Mouse (Mus musculus): Measurements from ENCODE around the gene Syt3. TPM values are rescaled to one million over a fixed set of nuclear protein-coding genes. Genes with fewer than 3 reads are reported as not detected.

Gene Syt3
- total and polyA plus RNA-seq, 2 experiments from 2014 or later = 79.2 to 130 TPM

DNA sequence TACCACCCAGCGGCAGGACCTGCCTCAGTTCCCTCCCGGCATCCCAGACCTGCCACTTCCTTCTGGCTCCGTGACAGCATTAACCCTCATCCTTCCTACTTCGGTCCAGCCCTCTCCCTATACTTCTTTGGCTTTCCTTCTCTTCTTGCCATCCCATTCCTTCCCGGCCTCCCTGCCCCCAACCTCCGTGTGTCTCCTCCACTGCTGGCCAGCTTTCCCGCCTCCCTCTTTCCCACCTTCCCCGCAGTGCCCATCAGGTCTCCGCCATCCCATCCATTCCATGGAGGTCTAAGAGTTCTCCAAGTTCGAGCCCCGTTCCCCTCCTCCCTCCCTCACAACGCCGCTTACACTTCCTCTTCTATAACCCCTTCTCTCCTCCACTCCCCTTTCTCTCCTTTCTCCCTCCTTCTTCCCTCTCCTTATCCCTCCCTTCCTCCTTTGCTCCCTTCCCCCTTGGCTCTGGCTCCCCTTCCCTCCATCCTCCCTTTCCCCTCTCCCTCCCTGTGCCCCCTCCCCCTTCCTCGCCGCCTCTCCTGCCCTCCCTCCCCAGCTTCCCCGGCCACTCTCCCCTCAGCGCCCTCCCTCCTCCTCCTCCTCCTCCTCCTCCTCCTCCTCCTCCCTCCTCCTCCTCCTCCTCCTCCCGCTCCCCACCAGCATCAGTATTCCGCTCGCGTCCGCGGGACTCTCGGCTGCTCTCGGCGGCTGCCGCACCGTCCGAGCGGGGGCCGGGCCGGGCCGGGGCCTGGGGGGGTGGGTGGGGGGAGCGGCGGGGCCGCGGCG is 44.5 kb downstream of the Syt3 start:
- Histone ChIP-seq H3K27me3 (ENCODE audit: insufficient read depth, low read length) (no peaks in the 10 kb centered on the region), H3K9me3 (ENCODE audit: low read length) (no peaks in the 10 kb centered on the region), H3K27ac (peak overlapping the region; percentile 99), H3K4me1 (ENCODE audit: insufficient read depth, low read length) (peaks cover 38% of the 10 kb centered on the region), H3K4me3 (ENCODE audit: low read length) (peak overlapping the region; percentile 80), H3K9ac (replicated peaks; ENCODE audit: low read length) (peak overlapping the region; percentile 97), H3K36me3 (ENCODE audit: insufficient read depth, low read length) (no peaks in the 10 kb centered on the region), H3K4me2 (ENCODE audit: low read depth, low read length) (peak overlapping the region; percentile 83)
- WGBS = 2% methylated on average over 17 of the region's 38 CpGs
- peak; percentile 44 for ATAC-seq
- DNase-seq (ENCODE audit: low spot score) = peak; percentile 82
- TF ChIP-seq CTCF (IDR thresholded peaks at IDR 0.05; ENCODE audit: low read depth) = peak; percentile 31; the same call in 1 of the 2 replicates

DNA sequence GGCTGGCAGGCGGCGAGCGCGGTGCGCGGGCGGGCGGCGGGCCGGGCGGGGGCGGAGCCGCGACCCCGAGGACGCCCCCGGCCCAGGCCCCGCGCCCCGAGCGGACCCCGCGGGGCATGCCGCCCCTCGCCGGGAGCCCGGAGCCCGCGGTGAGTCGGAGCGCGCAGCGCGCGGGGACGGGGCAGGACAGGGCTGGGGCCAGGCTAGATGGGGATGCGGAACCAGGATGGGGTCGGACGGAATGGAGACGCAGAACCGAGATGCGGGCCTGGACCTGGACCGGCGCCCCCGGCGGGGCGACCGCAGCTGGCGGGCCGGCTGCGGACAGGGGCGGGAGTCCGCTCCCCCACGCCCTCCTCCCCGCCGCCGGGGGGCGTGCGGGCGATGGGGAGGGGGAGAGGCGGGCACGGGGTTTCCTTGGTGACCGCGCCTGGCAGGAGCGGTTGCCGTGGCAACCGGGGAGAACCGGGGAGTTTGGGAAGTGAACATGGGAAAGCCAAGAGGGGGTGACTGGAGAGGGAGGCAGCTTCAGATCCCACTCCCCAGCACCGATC is 45.1 kb downstream of the Syt3 start, which contains the start of gene Lrrc4b:
Lrrc4b (plus strand) TSS at position 51 of the 554 bp plus-strand sequence.
- Histone ChIP-seq H3K27ac (peak within 1 kb of the TSS; percentile 99), H3K4me2 (ENCODE audit: low read depth, low read length) (peak within 1 kb of the TSS; percentile 83), H3K27me3 (ENCODE audit: insufficient read depth, low read length) (no peaks in the 10 kb centered on the region), H3K9me3 (ENCODE audit: low read length) (no peaks in the 10 kb centered on the region), H3K4me3 (ENCODE audit: low read length) (peak within 1 kb of the TSS; percentile 80), H3K4me1 (ENCODE audit: insufficient read depth, low read length) (peaks cover 38% of the 10 kb centered on the region), H3K36me3 (ENCODE audit: insufficient read depth, low read length) (no peaks in the 10 kb centered on the region), H3K9ac (replicated peaks; ENCODE audit: low read length) (peak within 1 kb of the TSS; percentile 97)
- TF ChIP-seq CTCF (IDR thresholded peaks at IDR 0.05; ENCODE audit: low read depth) = no peak
- peak; percentile 95 for DNase-seq (ENCODE audit: low spot score)
- 2% methylated on average over 23 of the region's 69 CpGs for WGBS
- peak; percentile 66 for ATAC-seq

- no peak for TF ChIP-seq CTCF (IDR thresholded peaks at IDR 0.05; ENCODE audit: low read depth)
- DNase-seq (ENCODE audit: low spot score) (peak; percentile 68), ATAC-seq (peak; percentile 46)
- Histone ChIP-seq H3K27me3 (ENCODE audit: insufficient read depth, low read length) (no peaks in the 10 kb centered on the region), H3K4me1 (ENCODE audit: insufficient read depth, low read length) (peaks cover 38% of the 10 kb centered on the region), H3K36me3 (ENCODE audit: insufficient read depth, low read length) (no peaks in the 10 kb centered on the region), H3K27ac (peak overlapping the region; percentile 99), H3K9ac (replicated peaks; ENCODE audit: low read length) (peak overlapping the region; percentile 97), H3K4me2 (ENCODE audit: low read depth, low read length) (peak overlapping the region; percentile 83), H3K9me3 (ENCODE audit: low read length) (no peaks in the 10 kb centered on the region), H3K4me3 (ENCODE audit: low read length) (peak overlapping the region; percentile 80)
- 1% methylated on average over 27 of the region's 32 CpGs for WGBS
Observed at GRCm38 (mm10) chr7:44429534-44430488, 45.9 kb downstream of the Syt3 start.

DNA sequence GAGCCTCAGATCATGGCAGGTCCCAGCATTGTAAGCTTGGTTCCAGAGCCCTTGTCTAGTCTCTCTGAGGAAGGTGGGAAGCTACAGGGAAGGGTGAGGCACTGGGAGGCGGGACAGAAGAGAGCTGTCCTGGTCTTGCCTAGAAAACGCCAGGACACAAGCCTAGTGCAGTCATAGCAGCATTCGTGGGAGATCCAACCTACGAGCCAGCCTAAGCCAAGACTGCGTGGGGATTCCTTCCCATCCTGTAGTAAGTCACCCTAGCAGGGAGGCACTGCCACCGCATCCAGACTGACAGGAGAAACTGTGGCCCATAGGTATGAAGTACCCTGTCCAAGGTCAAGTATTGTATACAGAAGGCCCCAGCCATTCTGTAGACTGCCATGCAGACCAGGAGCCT is 48.6 kb downstream of the Syt3 start:
- no peaks in the 10 kb centered on the region for H3K36me3 ChIP-seq (ENCODE audit: insufficient read depth, low read length)
- no peak overlapping the region for H3K4me2 ChIP-seq (ENCODE audit: low read depth, low read length)
- ATAC-seq (no peak), DNase-seq (ENCODE audit: low spot score) (no peak)
- WGBS = 74% methylated on average over 6 of the region's 6 CpGs
- H3K4me1 ChIP-seq (ENCODE audit: insufficient read depth, low read length) = peaks cover 32% of the 10 kb centered on the region
- H3K4me3 ChIP-seq (ENCODE audit: low read length) = no peak overlapping the region
- no peak overlapping the region for H3K27ac ChIP-seq
- no peaks in the 10 kb centered on the region for H3K27me3 ChIP-seq (ENCODE audit: insufficient read depth, low read length)
- H3K9me3 ChIP-seq (ENCODE audit: low read length) = no peaks in the 10 kb centered on the region
- no peak for TF ChIP-seq CTCF (IDR thresholded peaks at IDR 0.05; ENCODE audit: low read depth)
- no peak overlapping the region for H3K9ac ChIP-seq (replicated peaks; ENCODE audit: low read length)

- peak; percentile 53 for ATAC-seq
- Histone ChIP-seq H3K4me3 (ENCODE audit: low read length) (no peak overlapping the region), H3K27me3 (ENCODE audit: insufficient read depth, low read length) (no peaks in the 10 kb centered on the region), H3K27ac (no peak overlapping the region), H3K36me3 (ENCODE audit: insufficient read depth, low read length) (no peaks in the 10 kb centered on the region), H3K9me3 (ENCODE audit: low read length) (no peaks in the 10 kb centered on the region), H3K4me1 (ENCODE audit: insufficient read depth, low read length) (peaks cover 25% of the 10 kb centered on the region; the same call in 1 of the 2 replicates), H3K4me2 (ENCODE audit: low read depth, low read length) (no peak overlapping the region), H3K9ac (replicated peaks; ENCODE audit: low read length) (no peak overlapping the region)
- no peak for TF ChIP-seq CTCF (IDR thresholded peaks at IDR 0.05; ENCODE audit: low read depth)
- WGBS = 13% methylated on average over 7 of the region's 7 CpGs
- DNase-seq (ENCODE audit: low spot score) = peak; percentile 86
Observed at GRCm38 (mm10) chr7:44433371-44433770, 49.5 kb downstream of the Syt3 start.

- H3K9ac ChIP-seq (replicated peaks; ENCODE audit: low read length) = no peak overlapping the region
- no peak for ATAC-seq
- no peaks in the 10 kb centered on the region for H3K27me3 ChIP-seq (ENCODE audit: insufficient read depth, low read length)
- H3K9me3 ChIP-seq (ENCODE audit: low read length) = no peaks in the 10 kb centered on the region
- H3K4me1 ChIP-seq (ENCODE audit: insufficient read depth, low read length) = peaks cover 25% of the 10 kb centered on the region; the same call in 1 of the 2 replicates
- no peak overlapping the region for H3K4me3 ChIP-seq (ENCODE audit: low read length)
- no peak for TF ChIP-seq CTCF (IDR thresholded peaks at IDR 0.05; ENCODE audit: low read depth)
- no peak overlapping the region for H3K4me2 ChIP-seq (ENCODE audit: low read depth, low read length)
- H3K36me3 ChIP-seq (ENCODE audit: insufficient read depth, low read length) = no peaks in the 10 kb centered on the region
- no peak overlapping the region for H3K27ac ChIP-seq
- no peak for DNase-seq (ENCODE audit: low spot score)
- 76% methylated on average over 9 of the region's 9 CpGs for WGBS
Observed at GRCm38 (mm10) chr7:44434089-44434488, 50.2 kb downstream of the Syt3 start.
